Mouse (Mus musculus) heart, postnatal 0 days (tissue): ENCODE results near the gene Olfr643. TPM values are rescaled to one million over a fixed set of nuclear protein-coding genes. Genes with fewer than 3 reads are reported as not detected.

Source experiments
- ATAC-seq: fragments of 200-750 bp; cut with Nextera tagmentation; 2 replicates; pipeline ENCODE4 v1.8.0; 2017; ENCODE audit warnings: low read depth, moderate number of reproducible peaks, moderate library complexity; ENCODE audit not compliant: insufficient read depth
- DNase-seq: peaks from one replicate; pipeline ENCODE4 v3.0.0-alpha.2; 2016; ENCODE audit warnings: low spot score
- H3K27ac ChIP-seq: fragments of 300-500 bp; sonication (generic); 2 replicates; pipeline ENCODE4 v1.5.1; 2014; ENCODE audit warnings: low read depth, mild to moderate bottlenecking
- H3K27me3 ChIP-seq: fragments of 300-500 bp; sonication (generic); 2 replicates; pipeline ENCODE4 v1.6.1; 2014; ENCODE audit warnings: low read length, mixed read lengths; ENCODE audit not compliant: control insufficient read depth, insufficient read depth
- H3K36me3 ChIP-seq: fragments of 300-500 bp; sonication (generic); replicated peaks from 2 replicates; pipeline ENCODE4 v1.6.1; 2014; ENCODE audit warnings: low read length, mixed read lengths; ENCODE audit not compliant: control insufficient read depth, insufficient read depth
- H3K4me1 ChIP-seq: fragments of 300-500 bp; sonication (generic); 2 replicates; pipeline ENCODE4 v1.6.1; 2014; ENCODE audit warnings: antibody characterized with exemption; ENCODE audit not compliant: control insufficient read depth, insufficient read depth
- H3K4me2 ChIP-seq: fragments of 300-500 bp; sonication (generic); 2 replicates; pipeline ENCODE4 v1.6.1; 2014; ENCODE audit warnings: low read depth, mild to moderate bottlenecking, low read length, moderate library complexity
- H3K4me3 ChIP-seq: fragments of 300-500 bp; sonication (generic); 2 replicates; pipeline ENCODE4 v1.5.1; 2014; ENCODE audit warnings: low read depth, low read length
- H3K9ac ChIP-seq: fragments of 300-500 bp; sonication (generic); replicated peaks from 2 replicates; pipeline ENCODE4 v1.6.1; 2014; ENCODE audit warnings: low read depth, low read length, mixed read lengths
- H3K9me3 ChIP-seq: fragments of 300-500 bp; sonication (generic); replicated peaks from 2 replicates; pipeline ENCODE4 v1.6.1; 2016; ENCODE audit warnings: low read length; ENCODE audit not compliant: control insufficient read depth
- CTCF ChIP-seq: IDR thresholded peaks from 2 replicates; pipeline ENCODE4 v1.5.1; 2016; ENCODE audit warnings: antibody characterized with exemption, control low read depth, low read depth
- EP300 ChIP-seq: IDR thresholded peaks from 2 replicates; pipeline ENCODE4 v1.6.1; 2016; ENCODE audit warnings: antibody characterized with exemption, low read depth
- WGBS: fragments of 180-500 bp; shearing (Covaris S2); extraction: QIAGEN DNeasy Blood & Tissue Kit; methylation state at CpG from one replicate; pipeline ENCODE4 v1.1.7; 2014; 5-methylcytosine and 5-hydroxymethylcytosine counted together
- polyA plus RNA-seq: library from polyadenylated mRNA; unstranded; fragments of >200 nt; fragmentation: Nextera tagmentation; extraction: Ambion mirVana; gene quantifications from 2 replicates; pipeline ENCODE4 v1.2.1, GENCODE M21; 2015
- total RNA-seq: library from RNA; depleted of rRNA; stranded (reverse); fragments of >200 nt; gene quantifications from 2 replicates; pipeline ENCODE4 v1.2.3, GENCODE M21; 2014; ENCODE audit warnings: low replicate concordance; rRNA removed

Gene Olfr643
- total RNA-seq (not detected in 2 replicates), polyA plus RNA-seq (not detected in 2 replicates)

GRCm38 (mm10) chr7:104137305-104137704, at the start of gene Olfr643:
Gene Olfr643 (minus strand): TSS chr7:104137405.
- Histone ChIP-seq H3K4me1 (no peaks in the 10 kb centered on the region), H3K36me3 (no peaks in the 10 kb centered on the region)
- ATAC-seq = no peak

GRCm38 (mm10) chr7:104183292-104183691, 46.1 kb upstream of the Olfr643 start, which contains the start of gene Olfr648:
Gene Olfr648 (minus strand): TSS chr7:104183392.
- 71% methylated on average over 2 of the region's 2 CpGs for WGBS
- Histone ChIP-seq H3K4me1 (no peaks in the 10 kb centered on the region), H3K27ac (no peak within 1 kb of the TSS), H3K4me3 (no peak within 1 kb of the TSS), H3K4me2 (no peak within 1 kb of the TSS), H3K36me3 (no peaks in the 10 kb centered on the region), H3K27me3 (no peaks in the 10 kb centered on the region), H3K9ac (no peak within 1 kb of the TSS), H3K9me3 (no peaks in the 10 kb centered on the region)
- TF ChIP-seq CTCF = no peak
- TF ChIP-seq EP300 = no peak
- no peak for ATAC-seq
- DNase-seq = no peak

More at GRCm38 (mm10) chr7:104137305-104137704, at the start of gene Olfr643:
- Histone ChIP-seq H3K4me3 (no peak within 1 kb of the TSS), H3K9me3 (no peaks in the 10 kb centered on the region), H3K27me3 (no peaks in the 10 kb centered on the region), H3K9ac (no peak within 1 kb of the TSS), H3K4me2 (no peak within 1 kb of the TSS), H3K27ac (no peak within 1 kb of the TSS)
- no peak for DNase-seq
- WGBS = 78% methylated on average over 5 of the region's 5 CpGs
- no peak for TF ChIP-seq EP300

GRCm38 (mm10) chr7:104179074-104179473, 41.9 kb upstream of the Olfr643 start:
- Histone ChIP-seq H3K9ac (no peak overlapping the region), H3K27me3 (no peaks in the 10 kb centered on the region), H3K4me3 (no peak overlapping the region), H3K4me2 (no peak overlapping the region), H3K9me3 (no peaks in the 10 kb centered on the region), H3K4me1 (no peaks in the 10 kb centered on the region), H3K36me3 (no peaks in the 10 kb centered on the region), H3K27ac (no peak overlapping the region)
- WGBS = 93% methylated on average over 1 of the region's 1 CpGs
- ATAC-seq (no peak), DNase-seq (no peak)
- TF ChIP-seq CTCF (no peak), EP300 (no peak)

- H3K36me3 ChIP-seq = no peaks in the 10 kb centered on the region
- H3K27me3 ChIP-seq = no peaks in the 10 kb centered on the region
- WGBS = 55% methylated on average over 5 of the region's 5 CpGs
- H3K4me1 ChIP-seq = no peaks in the 10 kb centered on the region
- no peak overlapping the region for H3K4me3 ChIP-seq
- DNase-seq = no peak
- ATAC-seq = no peak
- H3K4me2 ChIP-seq = no peak overlapping the region
- H3K27ac ChIP-seq = no peak overlapping the region
- TF ChIP-seq EP300 (no peak), CTCF (no peak)
- no peaks in the 10 kb centered on the region for H3K9me3 ChIP-seq
- no peak overlapping the region for H3K9ac ChIP-seq
Observed at GRCm38 (mm10) chr7:104178422-104179054, 41.3 kb upstream of the Olfr643 start.

GRCm38 (mm10) chr7:104175085-104175484, 37.9 kb upstream of the Olfr643 start:
- no peak overlapping the region for H3K27ac ChIP-seq
- H3K9ac ChIP-seq = no peak overlapping the region
- ATAC-seq = no peak
- WGBS = 78% methylated on average over 1 of the region's 1 CpGs
- no peak overlapping the region for H3K4me3 ChIP-seq
- no peaks in the 10 kb centered on the region for H3K9me3 ChIP-seq
- H3K27me3 ChIP-seq = no peaks in the 10 kb centered on the region
- no peak for DNase-seq
- TF ChIP-seq EP300 = no peak
- TF ChIP-seq CTCF = no peak
- no peaks in the 10 kb centered on the region for H3K4me1 ChIP-seq
- no peak overlapping the region for H3K4me2 ChIP-seq
- H3K36me3 ChIP-seq = no peaks in the 10 kb centered on the region
